Mouse (Mus musculus) cortical plate, adult 2 months (tissue): ENCODE results near the gene Armc2. TPM values are rescaled to one million over a fixed set of nuclear protein-coding genes. Genes with fewer than 3 reads are reported as not detected.

ENCODE experiments used
- H3K27ac ChIP-seq: fragments of 200-500 bp; 2 replicates; pipeline ENCODE4 v1.5.1; 2012; ENCODE audit warnings: low read length, control low read depth, inconsistent platforms; ENCODE audit not compliant: insufficient read depth
- H3K4me1 ChIP-seq: fragments of 200-500 bp; 2 replicates; pipeline ENCODE4 v1.6.1; 2011; ENCODE audit warnings: low read length; ENCODE audit not compliant: control insufficient read depth, insufficient read depth
- H3K4me3 ChIP-seq: fragments of 200-500 bp; 2 replicates; pipeline ENCODE4 v1.5.1; 2011; ENCODE audit warnings: mild to moderate bottlenecking, low read length, control low read depth; ENCODE audit not compliant: insufficient read depth
- CTCF ChIP-seq: fragments of 200-500 bp; IDR thresholded peaks from 2 replicates; pipeline ENCODE4 v1.5.1; 2011; ENCODE audit warnings: mild to moderate bottlenecking, control low read depth, low read length; ENCODE audit not compliant: insufficient read depth; ENCODE audit errors: extremely low read depth
- POLR2A ChIP-seq: fragments of 200-500 bp; IDR thresholded peaks from 2 replicates; pipeline ENCODE4 v1.6.1; 2011; ENCODE audit warnings: mild to moderate bottlenecking, low read length, control low read depth; ENCODE audit not compliant: insufficient read depth; ENCODE audit errors: extremely low read depth
- polyA plus RNA-seq: library from polyadenylated mRNA; depleted of rRNA; stranded (reverse); fragments of >200 nt; gene quantifications from 2 replicates; pipeline ENCODE4 v1.2.3, GENCODE M21; 2012; rRNA removed

The Armc2 gene
- 14.4 and 14.5 TPM in 2 replicates for polyA plus RNA-seq

DNA sequence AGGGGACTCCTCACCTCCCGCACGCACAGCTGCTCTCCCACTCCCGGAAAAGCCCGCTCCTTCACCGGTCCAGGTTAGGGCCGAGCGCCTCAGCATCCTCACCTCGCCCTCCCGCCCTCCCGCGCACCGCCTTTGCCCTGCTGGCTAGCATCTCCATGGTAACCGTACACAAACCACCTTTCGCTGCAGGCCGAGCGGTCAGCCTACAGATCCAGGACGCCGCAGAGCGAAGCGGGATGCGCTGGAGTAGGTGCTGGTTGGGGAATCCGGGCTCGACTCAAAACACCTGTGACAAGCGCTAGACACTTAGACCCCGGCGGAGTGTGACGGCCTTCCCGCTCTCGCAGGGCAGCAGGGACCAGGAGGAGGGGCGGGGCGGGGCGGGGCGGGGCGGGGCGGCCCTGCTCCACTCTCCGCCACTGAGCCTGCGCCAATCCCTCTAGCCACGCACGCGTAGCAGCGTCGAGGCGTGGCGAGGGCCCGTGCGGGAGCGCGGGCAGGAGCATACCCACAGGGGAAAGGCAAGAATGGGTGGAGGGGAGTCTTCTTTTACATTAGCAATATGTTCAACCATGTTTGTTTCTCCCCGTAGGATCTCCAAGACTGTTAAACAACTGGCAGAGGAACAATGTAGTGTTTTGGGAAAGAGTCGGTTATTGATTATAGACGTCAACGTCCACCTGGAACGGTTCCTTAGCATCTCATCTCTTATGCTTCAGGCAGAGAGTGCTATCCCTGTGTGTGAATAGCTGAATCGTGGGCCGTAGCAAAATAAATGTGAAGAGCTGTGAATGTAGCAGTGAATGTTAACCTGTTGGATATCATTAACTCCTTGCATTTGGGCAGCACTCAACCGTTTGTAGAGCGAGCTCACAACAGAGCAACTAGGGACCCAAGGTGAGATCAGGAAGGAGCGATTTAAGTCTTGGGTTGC lies at the start of gene Armc2:
Armc2 (minus strand) TSS at position 427 of the 934 bp plus-strand sequence.
- TF ChIP-seq POLR2A (peak; percentile 95), CTCF (no peak)
- no peak within 1 kb of the TSS for H3K27ac ChIP-seq
- H3K4me1 ChIP-seq, result peaks cover 2% of the 10 kb centered on the region; the same call in 1 of the 2 replicates
- peak within 1 kb of the TSS; percentile 75 for H3K4me3 ChIP-seq

DNA sequence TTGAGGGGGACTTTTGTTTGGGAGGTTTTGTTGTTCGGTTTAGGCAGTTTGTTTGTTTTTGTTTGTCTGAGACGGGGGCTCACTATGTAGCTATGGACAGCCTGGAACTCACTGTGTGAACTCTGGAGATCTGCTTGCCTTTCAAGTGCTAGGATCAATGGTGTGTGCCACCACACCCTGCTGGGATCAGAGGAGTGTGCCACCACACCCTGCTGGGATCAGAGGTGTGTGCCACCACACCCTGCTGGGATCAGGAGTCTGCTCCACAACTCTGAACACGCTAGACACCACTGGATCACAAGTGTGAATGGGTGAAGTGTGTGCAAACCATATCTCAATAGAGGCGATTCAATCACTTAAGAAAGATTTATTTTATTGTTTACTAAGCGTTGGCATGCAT lies 46.2 kb upstream of the Armc2 start:
- Histone ChIP-seq H3K27ac (no peak overlapping the region), H3K4me1 (no peaks in the 10 kb centered on the region)
- no peak for TF ChIP-seq POLR2A
- no peak for TF ChIP-seq CTCF

DNA sequence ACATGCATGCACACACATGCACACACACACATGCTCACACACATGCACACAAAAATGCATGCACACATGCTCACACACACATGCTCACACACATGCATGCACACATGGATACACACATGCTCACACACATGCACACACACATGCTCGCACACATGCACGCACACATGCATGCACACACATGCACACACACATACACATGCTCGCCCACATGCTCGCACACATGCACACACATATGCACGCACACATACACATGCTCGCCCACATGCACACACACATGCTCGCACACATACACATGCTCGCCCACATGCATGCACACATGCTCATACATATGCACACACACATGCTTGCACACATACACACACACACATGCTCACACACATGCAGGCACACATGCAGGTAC lies 41.3 kb upstream of the Armc2 start:
- no peak overlapping the region for H3K4me3 ChIP-seq
- H3K4me1 ChIP-seq, result no peaks in the 10 kb centered on the region
- TF ChIP-seq CTCF (no peak), POLR2A (no peak)
- H3K27ac ChIP-seq, result no peak overlapping the region

More for the DNA sequence above, 46.2 kb upstream of the Armc2 start:
- H3K4me3 ChIP-seq, result no peak overlapping the region

DNA sequence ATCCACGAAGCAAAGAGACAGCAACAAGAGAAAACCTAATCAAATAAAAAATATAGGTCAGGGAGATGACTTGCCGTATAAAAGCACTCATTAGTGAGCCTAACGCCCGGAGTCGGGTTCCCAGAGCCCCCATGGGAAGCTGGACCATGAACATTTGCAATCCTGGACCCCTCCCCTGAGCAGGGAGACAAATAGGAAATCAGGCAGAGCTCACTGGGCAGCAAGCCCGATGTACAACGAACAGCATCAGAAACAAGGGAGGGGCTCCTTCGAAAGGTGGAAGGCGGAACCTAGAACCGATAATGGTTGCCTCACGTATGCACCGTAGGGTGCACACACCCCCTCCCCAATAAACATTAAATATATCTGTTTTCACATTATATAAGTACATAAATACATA lies 39.5 kb upstream of the Armc2 start:
- Histone ChIP-seq H3K4me3 (no peak overlapping the region), H3K27ac (no peak overlapping the region), H3K4me1 (no peaks in the 10 kb centered on the region)
- TF ChIP-seq POLR2A (no peak), CTCF (no peak)

DNA sequence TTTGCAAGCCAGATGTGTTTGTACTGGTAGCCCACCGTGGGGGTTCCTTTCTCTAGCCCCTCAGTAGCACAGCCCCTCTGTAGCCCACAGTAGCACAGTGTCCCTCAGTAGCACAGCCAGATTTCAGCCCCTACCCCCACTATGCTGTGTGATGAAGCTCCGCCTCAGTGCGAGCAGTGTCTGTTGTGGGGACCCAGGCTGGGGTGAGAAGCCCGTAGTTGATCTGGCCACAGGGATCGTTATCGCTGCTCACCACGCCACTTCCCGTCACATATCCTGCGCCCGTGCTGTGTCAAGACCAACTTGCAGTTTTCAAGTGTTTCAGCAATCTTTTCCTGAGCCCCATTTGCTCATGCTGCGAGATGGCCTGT lies 39.0 kb upstream of the Armc2 start:
- H3K27ac ChIP-seq, result no peak overlapping the region
- no peak overlapping the region for H3K4me3 ChIP-seq
- H3K4me1 ChIP-seq, result no peaks in the 10 kb centered on the region
- TF ChIP-seq POLR2A (no peak), CTCF (no peak)

DNA sequence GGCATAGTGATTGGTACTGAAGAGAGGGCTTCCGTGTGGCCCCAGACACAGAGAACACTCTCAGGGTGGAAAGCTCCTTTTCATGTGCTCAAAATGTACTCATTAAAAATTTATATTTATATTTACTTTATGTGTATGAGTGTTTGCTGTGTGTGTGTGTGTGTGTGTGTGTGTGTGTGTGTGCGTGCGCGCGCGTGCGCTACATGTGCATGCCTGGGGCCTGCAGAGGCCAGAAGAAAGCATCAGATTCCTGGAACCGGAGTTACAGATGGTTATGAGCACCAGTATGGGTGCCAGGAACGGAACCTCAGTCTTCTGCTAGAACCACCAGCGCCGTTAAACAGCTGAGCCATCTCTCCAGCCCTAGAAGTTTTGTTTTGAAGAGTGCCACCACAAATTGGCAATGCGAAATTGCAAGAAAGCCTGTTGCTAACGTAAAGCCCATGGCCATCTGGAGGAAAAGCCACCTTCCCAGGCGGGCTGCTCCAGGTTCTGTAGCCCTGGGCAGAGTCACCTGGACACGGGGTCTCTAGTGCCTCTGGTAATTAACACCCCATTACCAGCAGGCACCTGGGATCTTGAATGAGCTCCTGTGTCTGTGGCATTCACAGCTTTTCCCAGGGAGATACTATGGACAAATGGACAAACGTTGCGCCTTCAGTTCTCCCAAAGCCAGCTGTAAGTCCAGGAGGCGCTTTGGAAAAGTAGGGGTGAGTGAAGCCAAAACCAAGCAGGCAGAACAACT lies 38.4 kb upstream of the Armc2 start:
- no peak overlapping the region for H3K4me3 ChIP-seq
- TF ChIP-seq POLR2A (no peak), CTCF (no peak)

DNA sequence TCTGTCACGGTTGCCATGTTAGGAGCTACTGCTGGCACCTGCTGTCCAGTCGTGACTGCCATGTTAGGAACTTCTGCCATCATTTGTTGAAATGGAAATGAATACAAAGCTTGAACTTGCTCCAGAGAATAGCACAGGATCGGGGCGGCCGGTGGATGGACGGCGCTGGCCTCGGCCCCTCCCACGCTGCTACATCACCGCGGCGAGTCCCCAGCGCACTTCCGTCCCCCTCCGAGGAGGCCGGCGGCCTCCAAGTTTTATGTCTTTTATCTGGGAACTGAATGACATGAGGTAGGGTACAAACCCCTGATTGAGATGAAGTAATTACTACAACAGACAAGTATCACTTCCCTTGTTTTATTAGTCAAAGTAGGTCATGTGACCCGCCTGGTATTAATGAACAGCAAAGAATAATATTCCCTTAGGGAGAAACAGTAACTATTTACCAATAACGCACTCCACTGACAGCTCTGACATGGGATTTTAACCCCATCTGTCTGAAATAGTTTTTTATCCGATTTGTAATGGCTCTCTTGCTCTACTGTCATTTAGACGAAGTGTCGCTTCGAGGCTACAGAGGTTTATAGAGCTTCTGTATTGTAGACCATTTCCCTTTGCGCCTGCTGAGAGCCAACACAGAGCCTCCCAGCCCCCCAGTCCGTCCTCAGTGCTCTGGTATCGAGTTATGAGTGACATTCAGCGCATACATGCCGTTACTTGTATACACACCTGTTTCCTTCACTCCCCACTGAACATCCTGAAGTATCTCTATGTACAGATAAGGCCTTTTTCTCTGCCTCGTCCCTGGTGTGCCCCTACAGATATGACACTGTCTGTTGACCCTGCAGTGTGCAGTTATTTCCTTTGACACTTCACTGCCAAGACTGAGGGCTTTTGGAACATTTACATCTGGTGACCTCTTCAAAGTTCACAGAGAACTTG lies 37.3 kb upstream of the Armc2 start:
- Histone ChIP-seq H3K4me1 (no peaks in the 10 kb centered on the region), H3K4me3 (no peak overlapping the region), H3K27ac (no peak overlapping the region)
- TF ChIP-seq CTCF (no peak), POLR2A (no peak)

More for the DNA sequence above, 38.4 kb upstream of the Armc2 start:
- Histone ChIP-seq H3K4me1 (no peaks in the 10 kb centered on the region), H3K27ac (no peak overlapping the region)

DNA sequence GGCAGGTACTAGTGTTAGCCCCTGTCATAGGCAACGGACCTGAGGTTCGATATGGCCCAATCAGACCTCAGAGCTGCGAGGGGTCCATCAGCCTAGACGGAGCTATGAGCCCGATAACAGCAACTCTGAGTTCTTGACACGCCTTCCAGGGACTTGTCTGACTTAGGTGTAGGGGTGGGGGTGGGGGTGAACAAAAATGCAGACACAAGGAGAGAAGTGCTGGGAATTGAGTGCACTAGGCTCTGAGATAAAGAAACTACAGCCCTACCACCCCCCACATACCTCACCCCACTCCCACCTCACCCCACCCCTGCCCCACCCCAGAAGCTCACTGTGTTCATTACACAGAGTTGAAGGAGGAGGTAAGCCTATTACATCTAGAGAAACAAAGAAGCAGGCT lies 32.8 kb upstream of the Armc2 start:
- no peak for TF ChIP-seq POLR2A
- H3K4me1 ChIP-seq, result peaks cover 2% of the 10 kb centered on the region; the same call in 1 of the 2 replicates
- no peak overlapping the region for H3K4me3 ChIP-seq
- no peak overlapping the region for H3K27ac ChIP-seq

DNA sequence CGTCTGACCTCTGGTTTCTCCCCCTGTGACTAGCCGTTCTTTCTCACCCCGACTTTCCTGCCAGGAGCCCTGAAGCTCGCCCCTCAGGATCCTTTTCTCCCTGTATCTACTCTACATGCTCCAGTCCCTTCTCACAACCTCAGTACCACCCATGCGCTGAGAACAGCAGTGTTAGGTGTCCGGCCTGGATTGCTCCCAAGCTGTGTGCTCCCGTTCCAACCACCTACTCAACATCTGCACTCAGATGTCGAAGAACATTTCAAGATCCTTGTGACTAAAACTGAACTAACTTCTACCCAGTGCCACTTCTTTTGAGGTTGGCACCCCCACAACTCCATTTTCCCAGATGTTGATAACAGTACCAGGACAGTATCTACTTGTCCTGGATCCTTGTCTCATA lies 30.4 kb upstream of the Armc2 start:
- Histone ChIP-seq H3K4me3 (no peak overlapping the region), H3K4me1 (peaks cover 3% of the 10 kb centered on the region), H3K27ac (no peak overlapping the region)
- TF ChIP-seq CTCF, result no peak
